Mouse (Mus musculus) liver, adult 2 months (tissue): Measurements from ENCODE around the gene Slc39a11. TPM values are rescaled to one million over a fixed set of nuclear protein-coding genes. Genes with fewer than 3 reads are reported as not detected.

Source experiments
- DNase-seq: peaks from one replicate; pipeline ENCODE4 v3.0.0-alpha.2; 2011; ENCODE audit warnings: low read depth, low spot score; ENCODE audit errors: extremely low read depth
- H3K27ac ChIP-seq: fragments of 200-500 bp; replicated peaks from 2 replicates; pipeline ENCODE4 v1.5.1; 2012; ENCODE audit warnings: low read depth, mild to moderate bottlenecking, control low read depth, inconsistent platforms, low read length; ENCODE audit not compliant: insufficient read depth
- H3K27me3 ChIP-seq: fragments of 200-500 bp; 2 replicates; pipeline ENCODE4 v1.6.1; 2012; ENCODE audit warnings: mild to moderate bottlenecking, moderate library complexity, low read length, inconsistent platforms; ENCODE audit not compliant: control insufficient read depth, insufficient read depth
- H3K36me3 ChIP-seq: fragments of 200-500 bp; 2 replicates; pipeline ENCODE4 v1.6.1; 2012; ENCODE audit warnings: low read length, inconsistent platforms; ENCODE audit not compliant: control insufficient read depth, insufficient read depth
- H3K4me1 ChIP-seq: fragments of 200-500 bp; 2 replicates; pipeline ENCODE4 v1.6.1; 2011; ENCODE audit warnings: low read length; ENCODE audit not compliant: control insufficient read depth, insufficient read depth
- H3K4me3 ChIP-seq: fragments of 200-500 bp; 2 replicates; pipeline ENCODE4 v1.5.1; 2011; ENCODE audit warnings: low read depth, mild to moderate bottlenecking, control low read depth, low read length, moderate library complexity; ENCODE audit not compliant: insufficient read depth
- H3K79me2 ChIP-seq: fragments of 200-500 bp; 2 replicates; pipeline ENCODE4 v1.6.1; 2012; ENCODE audit warnings: inconsistent platforms, mild to moderate bottlenecking, low read length, moderate library complexity; ENCODE audit not compliant: control insufficient read depth, insufficient read depth
- H3K9ac ChIP-seq: fragments of 200-500 bp; 2 replicates; pipeline ENCODE4 v1.6.1; 2012; ENCODE audit warnings: low read depth, mild to moderate bottlenecking, control low read depth, inconsistent platforms, low read length
- CTCF ChIP-seq: fragments of 200-500 bp; IDR thresholded peaks from 2 replicates; pipeline ENCODE4 v1.5.1; 2011; ENCODE audit warnings: low read depth, low read length, control low read depth
- POLR2A ChIP-seq: fragments of 200-500 bp; IDR thresholded peaks from 2 replicates; pipeline ENCODE4 v1.6.1; 2011; ENCODE audit warnings: low read length, control low read depth; ENCODE audit not compliant: insufficient read depth; ENCODE audit errors: extremely low read depth
- WGBS: fragments of 180-500 bp; shearing (Covaris S2); methylation state at CpG from one replicate; pipeline ENCODE4 v1.1.7; 2018; 5-methylcytosine and 5-hydroxymethylcytosine counted together
- polyA plus RNA-seq: library from polyadenylated mRNA; depleted of rRNA; stranded (reverse); fragments of >200 nt; gene quantifications from 2 replicates; pipeline ENCODE4 v1.2.3, GENCODE M21; 2012
- total RNA-seq: library from RNA; depleted of rRNA; stranded (reverse); fragments of >200 nt; gene quantifications from 2 replicates; pipeline ENCODE4 v1.2.3, GENCODE M21; 2014

Slc39a11 gene
- total and polyA plus RNA-seq, 2 experiments, result 18.8 to 22.8 TPM

- Histone ChIP-seq H3K79me2 (no peaks in the 10 kb centered on the region), H3K4me3 (no peak overlapping the region), H3K36me3 (no peaks in the 10 kb centered on the region; the same call in none of the 2 replicates), H3K27me3 (no peaks in the 10 kb centered on the region), H3K4me1 (no peaks in the 10 kb centered on the region), H3K9ac (no peak overlapping the region), H3K27ac (no peak overlapping the region)
- TF ChIP-seq POLR2A (no peak), CTCF (no peak)
- 70% methylated on average over 13 of the region's 13 CpGs for WGBS
- no peak for DNase-seq
These were observed 286.1 kb downstream of the Slc39a11 start for GRCm38 (mm10) chr11:113363739-113364138.

GRCm38 (mm10) chr11:113362617-113363016 lies 287.3 kb downstream of the Slc39a11 start:
- Histone ChIP-seq H3K27ac (no peak overlapping the region), H3K36me3 (no peaks in the 10 kb centered on the region; the same call in none of the 2 replicates), H3K4me3 (no peak overlapping the region), H3K79me2 (no peaks in the 10 kb centered on the region), H3K4me1 (no peaks in the 10 kb centered on the region), H3K27me3 (no peaks in the 10 kb centered on the region), H3K9ac (no peak overlapping the region)
- WGBS, result 95% methylated on average over 7 of the region's 7 CpGs
- DNase-seq, result no peak
- TF ChIP-seq POLR2A (no peak), CTCF (no peak)

- Histone ChIP-seq H3K9ac (no peak overlapping the region), H3K27ac (no peak overlapping the region), H3K4me1 (no peaks in the 10 kb centered on the region), H3K4me3 (no peak overlapping the region), H3K27me3 (no peaks in the 10 kb centered on the region), H3K79me2 (no peaks in the 10 kb centered on the region), H3K36me3 (no peaks in the 10 kb centered on the region; the same call in none of the 2 replicates)
- no peak for DNase-seq
- no peak for TF ChIP-seq POLR2A
- no peak for TF ChIP-seq CTCF
- WGBS, result 95% methylated on average over 10 of the region's 10 CpGs
These were observed 289.6 kb downstream of the Slc39a11 start for GRCm38 (mm10) chr11:113360049-113360835.

- TF ChIP-seq POLR2A, result no peak
- TF ChIP-seq CTCF, result no peak
- Histone ChIP-seq H3K9ac (no peak overlapping the region), H3K27me3 (no peaks in the 10 kb centered on the region), H3K4me1 (no peaks in the 10 kb centered on the region), H3K36me3 (no peaks in the 10 kb centered on the region; the same call in 1 of the 2 replicates), H3K79me2 (no peaks in the 10 kb centered on the region), H3K27ac (no peak overlapping the region), H3K4me3 (no peak overlapping the region)
- WGBS, result 94% methylated on average over 5 of the region's 5 CpGs
- no peak for DNase-seq
These were observed 293.9 kb downstream of the Slc39a11 start for GRCm38 (mm10) chr11:113355932-113356331.

- no peak for TF ChIP-seq POLR2A
- no peak for TF ChIP-seq CTCF
- Histone ChIP-seq H3K4me3 (no peak overlapping the region), H3K27me3 (no peaks in the 10 kb centered on the region), H3K36me3 (no peaks in the 10 kb centered on the region), H3K27ac (no peak overlapping the region), H3K9ac (no peak overlapping the region), H3K79me2 (no peaks in the 10 kb centered on the region), H3K4me1 (no peaks in the 10 kb centered on the region)
- 66% methylated on average over 12 of the region's 12 CpGs for WGBS
- DNase-seq, result no peak
These were observed 297.6 kb downstream of the Slc39a11 start for GRCm38 (mm10) chr11:113352085-113352815.
